Mouse (Mus musculus): ENCODE data around the gene Fxyd7. TPM values are rescaled to one million over a fixed set of nuclear protein-coding genes. Genes with fewer than 3 reads are reported as not detected.

The Fxyd7 gene
- polyA plus RNA-seq, 1 experiment from 2014 or later: 11.5 TPM

DNA sequence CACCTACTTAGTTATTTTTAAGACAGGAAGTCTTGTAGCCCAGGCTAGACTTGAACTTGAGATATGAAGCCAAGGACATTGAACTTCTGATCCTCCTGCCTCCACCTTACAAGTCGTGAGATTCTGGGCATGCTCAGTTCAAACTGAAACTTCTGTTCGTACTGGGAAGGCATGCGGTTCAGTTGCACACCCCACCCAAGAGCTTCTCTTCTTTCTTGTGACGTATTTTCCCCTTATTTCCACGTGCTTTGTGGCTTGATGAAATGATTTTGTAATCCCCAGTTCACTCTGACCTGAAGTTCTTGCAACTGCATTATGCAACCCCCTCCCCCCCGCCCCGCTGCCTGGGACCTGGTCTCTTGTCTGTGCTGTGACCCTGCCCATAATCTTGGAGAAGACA is 19.5 kb downstream of the Fxyd7 start:
- Histone ChIP-seq H3K36me3 (no peaks in the 10 kb centered on the region), H3K27me3 (no peaks in the 10 kb centered on the region), H3K27ac (replicated peaks) (no peak overlapping the region), H3K9me3 (no peaks in the 10 kb centered on the region), H3K9ac (replicated peaks) (no peak overlapping the region), H3K4me2 (replicated peaks) (no peak overlapping the region), H3K4me1 (no peaks in the 10 kb centered on the region), H3K4me3 (no peak overlapping the region)
- ATAC-seq (ENCODE audit: low FRiP score, low read depth): no peak
- 84% methylated on average over 7 of the region's 7 CpGs for WGBS

DNA sequence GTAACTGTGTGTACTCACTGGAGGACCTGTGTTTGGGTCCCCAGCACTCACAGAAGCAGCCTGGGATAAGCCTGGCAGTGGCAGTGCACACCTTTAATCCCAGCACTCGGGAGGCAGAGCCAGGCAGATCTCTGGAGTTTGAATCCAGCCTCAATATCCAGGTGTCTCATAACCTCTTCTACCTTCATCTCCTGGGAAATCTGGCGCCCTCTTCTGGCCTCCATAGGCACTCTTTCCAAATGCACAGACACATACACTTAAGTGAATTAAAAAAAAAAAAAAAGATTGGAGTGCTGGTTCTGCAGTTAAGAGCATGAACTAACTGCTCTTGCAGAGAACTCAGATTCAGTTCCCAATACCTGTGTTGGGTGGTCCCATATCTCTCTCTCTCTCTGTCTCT is 20.6 kb downstream of the Fxyd7 start:
- no peak overlapping the region for H3K27ac ChIP-seq (replicated peaks)
- no peak overlapping the region for H3K9ac ChIP-seq (replicated peaks)
- H3K4me2 ChIP-seq (replicated peaks): no peak overlapping the region
- no peaks in the 10 kb centered on the region for H3K4me1 ChIP-seq
- no peak for ATAC-seq (ENCODE audit: low FRiP score, low read depth)
- 65% methylated on average over 2 of the region's 2 CpGs for WGBS
- no peaks in the 10 kb centered on the region for H3K36me3 ChIP-seq
- no peaks in the 10 kb centered on the region for H3K27me3 ChIP-seq
- H3K9me3 ChIP-seq: no peaks in the 10 kb centered on the region
- H3K4me3 ChIP-seq: no peak overlapping the region

DNA sequence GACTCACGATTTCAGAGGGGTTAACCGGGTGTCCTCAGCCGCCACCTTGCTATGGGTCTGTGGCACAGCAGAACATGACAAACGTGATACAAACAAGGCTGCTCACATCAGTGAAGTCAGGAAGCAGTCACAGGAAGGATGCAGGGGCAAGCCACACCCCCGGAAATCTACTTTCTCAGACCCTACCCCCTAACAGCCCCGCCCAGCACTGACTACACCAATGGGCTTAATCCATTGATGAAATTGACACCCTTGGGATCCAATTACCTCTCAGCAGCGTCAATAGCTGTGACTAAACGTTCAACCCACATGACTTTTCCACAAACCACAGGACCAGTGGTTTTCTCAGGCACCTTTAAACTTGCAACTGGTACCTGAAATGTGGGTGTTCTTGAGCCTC is 22.7 kb downstream of the Fxyd7 start:
- no peak for ATAC-seq (ENCODE audit: low FRiP score, low read depth)
- 75% methylated on average over 8 of the region's 8 CpGs for WGBS

DNA sequence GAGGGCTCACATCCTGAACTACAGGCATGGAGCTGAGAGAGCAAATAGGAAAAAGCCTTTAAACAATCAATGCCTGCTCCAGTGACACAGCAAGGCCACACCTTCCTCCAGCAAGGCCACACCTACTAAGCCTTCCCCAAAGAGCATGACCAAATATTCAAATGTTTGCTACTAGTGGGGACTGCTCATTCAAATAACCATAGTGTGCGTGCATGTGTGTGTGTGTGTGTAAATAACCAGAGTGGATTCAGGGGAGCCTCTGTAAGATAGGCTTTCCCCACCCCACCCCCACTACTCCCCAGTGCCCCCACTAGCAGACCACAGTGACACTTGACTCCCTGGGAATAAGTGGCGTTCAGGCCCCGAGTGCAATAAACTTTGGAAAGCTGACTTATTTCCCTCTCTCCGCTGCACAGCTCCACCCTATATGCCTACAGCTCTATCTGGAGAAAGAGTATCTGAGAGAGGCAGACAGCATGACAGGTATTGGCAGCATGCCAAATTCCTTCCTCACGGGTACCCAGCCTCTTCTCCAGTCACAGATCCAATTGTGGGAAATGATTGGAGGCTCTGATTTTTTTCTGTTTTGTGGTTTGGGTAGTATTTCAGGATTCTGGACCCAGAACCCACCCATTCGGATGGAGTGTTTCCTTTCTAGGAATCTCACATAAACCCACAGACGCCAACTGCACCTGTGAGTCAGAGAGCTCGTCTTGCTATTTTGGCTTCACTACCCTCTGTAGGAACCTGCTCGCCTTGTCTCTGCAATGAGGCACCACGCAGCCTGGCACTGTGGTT is 34.0 kb downstream of the Fxyd7 start:
- WGBS: 66% methylated on average over 10 of the region's 10 CpGs
- no peak for ATAC-seq (ENCODE audit: low FRiP score, low read depth)

More for the DNA sequence above, 22.7 kb downstream of the Fxyd7 start:
- Histone ChIP-seq H3K27me3 (no peaks in the 10 kb centered on the region), H3K9ac (replicated peaks) (no peak overlapping the region), H3K36me3 (no peaks in the 10 kb centered on the region), H3K4me1 (no peaks in the 10 kb centered on the region), H3K4me2 (replicated peaks) (no peak overlapping the region), H3K9me3 (no peaks in the 10 kb centered on the region), H3K4me3 (no peak overlapping the region), H3K27ac (replicated peaks) (no peak overlapping the region)

DNA sequence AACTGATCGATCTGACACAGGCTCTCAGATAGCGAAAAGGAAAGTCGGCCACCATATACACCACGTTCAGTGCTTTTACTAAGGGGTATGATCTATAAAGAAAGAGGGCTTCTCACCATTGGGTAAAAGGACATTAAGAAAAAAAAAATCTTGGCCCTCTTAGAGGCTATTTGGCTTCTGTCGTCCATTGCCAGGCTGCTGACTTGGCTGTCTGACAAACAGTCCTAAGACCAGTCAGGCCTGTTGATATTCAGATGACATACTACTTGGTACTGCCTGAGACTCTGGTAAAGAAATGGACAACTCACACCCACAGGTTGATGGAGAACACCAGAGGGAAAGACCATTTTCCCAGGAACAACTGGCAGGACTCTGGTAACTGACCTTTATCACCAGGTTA is 38.3 kb downstream of the Fxyd7 start:
- Histone ChIP-seq H3K27ac (replicated peaks) (no peak overlapping the region), H3K4me2 (replicated peaks) (no peak overlapping the region), H3K36me3 (no peaks in the 10 kb centered on the region), H3K27me3 (no peaks in the 10 kb centered on the region), H3K4me3 (no peak overlapping the region), H3K9ac (replicated peaks) (no peak overlapping the region), H3K9me3 (no peaks in the 10 kb centered on the region), H3K4me1 (peaks cover 9% of the 10 kb centered on the region; the same call in 1 of the 2 replicates)
- WGBS: 86% methylated on average over 5 of the region's 5 CpGs
- no peak for ATAC-seq (ENCODE audit: low FRiP score, low read depth)

More for the DNA sequence above, 34.0 kb downstream of the Fxyd7 start:
- Histone ChIP-seq H3K4me3 (no peak overlapping the region), H3K9me3 (no peaks in the 10 kb centered on the region), H3K4me2 (replicated peaks) (no peak overlapping the region), H3K9ac (replicated peaks) (no peak overlapping the region), H3K27me3 (no peaks in the 10 kb centered on the region), H3K4me1 (peaks cover 9% of the 10 kb centered on the region; the same call in 1 of the 2 replicates), H3K27ac (replicated peaks) (no peak overlapping the region), H3K36me3 (no peaks in the 10 kb centered on the region)

DNA sequence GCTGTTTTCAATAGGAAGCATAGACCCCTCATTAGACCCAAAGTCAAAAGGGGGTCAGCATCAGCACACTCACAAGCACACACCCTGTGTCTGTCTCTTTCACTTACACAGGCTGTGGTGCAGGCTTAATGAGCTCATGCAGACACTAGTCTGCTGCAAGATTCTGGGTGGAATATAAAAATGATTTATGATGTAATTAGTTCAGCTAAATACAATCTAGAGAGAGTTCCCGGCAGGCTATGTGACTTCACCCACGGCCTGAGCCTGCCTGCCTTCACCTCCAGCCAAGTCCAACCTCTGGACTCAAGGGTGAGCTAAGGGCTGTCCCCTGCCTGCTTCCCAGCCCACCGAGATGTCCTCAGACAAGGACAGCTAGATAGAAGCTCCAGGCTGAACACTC is 42.4 kb downstream of the Fxyd7 start:
- Histone ChIP-seq H3K4me1 (no peaks in the 10 kb centered on the region), H3K36me3 (no peaks in the 10 kb centered on the region), H3K9ac (replicated peaks) (no peak overlapping the region), H3K27ac (replicated peaks) (no peak overlapping the region), H3K9me3 (no peaks in the 10 kb centered on the region), H3K27me3 (no peaks in the 10 kb centered on the region), H3K4me3 (no peak overlapping the region), H3K4me2 (replicated peaks) (no peak overlapping the region)
- ATAC-seq (ENCODE audit: low FRiP score, low read depth): no peak
- 84% methylated on average over 3 of the region's 3 CpGs for WGBS

DNA sequence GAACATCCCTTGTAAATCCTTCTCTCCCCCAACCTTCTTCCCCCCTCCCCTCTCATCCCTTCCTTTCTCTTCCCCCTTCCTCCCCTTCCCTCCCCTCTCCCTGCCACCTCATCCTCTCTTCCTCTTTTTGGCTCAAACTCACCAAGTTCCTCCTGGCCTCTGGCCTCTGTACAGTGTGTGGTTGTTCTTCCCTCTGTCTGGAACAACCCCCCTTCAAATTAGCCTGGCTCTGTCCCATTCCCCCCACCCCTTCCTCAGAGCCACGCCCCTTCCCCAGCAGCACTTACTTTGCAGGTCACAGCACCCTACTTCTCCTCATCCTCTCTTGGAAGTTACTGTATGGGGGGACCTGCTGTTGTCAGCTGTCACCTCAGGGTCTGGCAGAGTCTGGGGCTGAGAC is 43.1 kb downstream of the Fxyd7 start:
- no peaks in the 10 kb centered on the region for H3K36me3 ChIP-seq
- H3K9me3 ChIP-seq: no peaks in the 10 kb centered on the region
- 55% methylated on average over 1 of the region's 1 CpGs for WGBS
- H3K4me3 ChIP-seq: no peak overlapping the region
- H3K27ac ChIP-seq (replicated peaks): no peak overlapping the region
- no peak for ATAC-seq (ENCODE audit: low FRiP score, low read depth)
- no peak overlapping the region for H3K9ac ChIP-seq (replicated peaks)
- H3K4me1 ChIP-seq: no peaks in the 10 kb centered on the region
- no peak overlapping the region for H3K4me2 ChIP-seq (replicated peaks)
- no peaks in the 10 kb centered on the region for H3K27me3 ChIP-seq

DNA sequence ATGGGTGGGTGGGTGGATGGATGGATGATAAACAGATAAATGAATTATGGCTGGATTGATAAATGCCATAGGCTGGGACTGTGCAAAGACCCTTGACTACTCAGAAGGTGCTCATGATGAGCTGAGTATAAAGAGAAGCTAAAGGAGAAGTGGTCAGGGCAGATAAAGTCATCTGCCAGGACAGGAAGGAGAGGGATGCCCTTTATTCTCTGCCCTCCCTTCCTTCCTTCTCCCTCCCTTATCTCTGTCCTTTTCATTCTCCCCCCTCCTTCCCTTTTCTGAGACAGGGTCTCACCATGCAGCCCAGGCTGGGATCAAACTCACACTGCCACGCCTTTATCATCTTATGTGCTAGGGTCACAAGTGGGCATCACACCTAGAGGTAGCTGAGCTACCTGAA is 43.5 kb downstream of the Fxyd7 start:
- no peak for ATAC-seq (ENCODE audit: low FRiP score, low read depth)
- Histone ChIP-seq H3K4me2 (replicated peaks) (no peak overlapping the region), H3K9ac (replicated peaks) (no peak overlapping the region), H3K27ac (replicated peaks) (no peak overlapping the region), H3K36me3 (no peaks in the 10 kb centered on the region), H3K9me3 (no peaks in the 10 kb centered on the region), H3K4me3 (no peak overlapping the region), H3K27me3 (no peaks in the 10 kb centered on the region), H3K4me1 (no peaks in the 10 kb centered on the region)
- 100% methylated on average over 1 of the region's 1 CpGs for WGBS

DNA sequence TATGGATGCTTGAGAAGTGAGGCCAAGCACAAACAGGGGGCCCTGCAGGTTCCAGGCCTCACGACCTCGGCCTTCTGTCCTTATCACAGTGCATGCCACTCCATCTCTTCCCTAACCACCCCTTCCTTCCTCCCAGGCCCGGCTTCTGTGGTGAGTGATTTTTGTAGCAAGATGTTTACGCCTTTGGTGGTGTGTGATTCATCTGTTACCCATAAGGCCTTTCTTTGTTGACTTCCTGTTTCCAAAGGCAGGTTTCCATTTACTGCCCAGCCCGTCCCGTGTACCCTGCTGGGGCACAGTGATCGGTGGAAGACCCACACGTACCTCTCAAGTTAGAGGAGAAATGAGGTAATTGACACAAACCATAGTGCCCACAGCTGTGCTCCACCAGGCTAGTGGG is 48.6 kb downstream of the Fxyd7 start:
- ATAC-seq (ENCODE audit: low FRiP score, low read depth): no peak
- H3K27ac ChIP-seq (replicated peaks): no peak overlapping the region
- no peak overlapping the region for H3K9ac ChIP-seq (replicated peaks)
- H3K9me3 ChIP-seq: no peaks in the 10 kb centered on the region
- no peaks in the 10 kb centered on the region for H3K27me3 ChIP-seq
- H3K4me2 ChIP-seq (replicated peaks): no peak overlapping the region
- no peaks in the 10 kb centered on the region for H3K4me1 ChIP-seq
- WGBS: 82% methylated on average over 8 of the region's 8 CpGs
- H3K36me3 ChIP-seq: no peaks in the 10 kb centered on the region
- H3K4me3 ChIP-seq: no peak overlapping the region

DNA sequence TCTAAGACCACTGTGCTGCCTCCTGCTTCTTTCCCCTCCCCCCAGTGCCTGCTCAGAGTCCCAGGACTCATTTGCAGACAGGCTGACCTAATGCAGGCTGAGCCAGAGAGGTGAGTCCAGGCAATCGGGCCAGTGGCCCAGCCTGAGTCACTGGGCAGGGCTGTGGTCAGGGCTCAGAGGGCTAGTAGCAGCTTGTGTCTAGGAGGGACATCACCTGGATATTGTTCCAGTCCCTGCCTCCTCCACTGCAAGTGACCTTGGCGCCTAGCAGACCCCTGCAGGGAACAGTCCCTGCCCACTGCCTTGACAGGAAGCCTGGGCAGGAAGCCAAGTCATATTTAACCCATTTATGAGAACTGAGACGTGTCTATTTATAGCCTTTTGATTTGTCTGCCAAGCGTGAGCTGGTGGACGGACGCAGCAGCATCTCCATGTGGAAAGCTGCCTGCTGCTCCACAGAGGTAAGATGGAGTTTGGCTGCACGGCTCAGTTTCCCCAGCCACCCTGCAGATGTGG is 50.7 kb downstream of the Fxyd7 start:
- no peaks in the 10 kb centered on the region for H3K4me1 ChIP-seq
- peaks cover 9% of the 10 kb centered on the region; the same call in 1 of the 2 replicates for H3K9me3 ChIP-seq
- no peak for ATAC-seq (ENCODE audit: low FRiP score, low read depth)
- H3K4me3 ChIP-seq: no peak overlapping the region
- WGBS: 64% methylated on average over 7 of the region's 7 CpGs
- no peak overlapping the region for H3K27ac ChIP-seq (replicated peaks)
- H3K36me3 ChIP-seq: no peaks in the 10 kb centered on the region
- H3K9ac ChIP-seq (replicated peaks): no peak overlapping the region
- H3K27me3 ChIP-seq: no peaks in the 10 kb centered on the region
- H3K4me2 ChIP-seq (replicated peaks): no peak overlapping the region

DNA sequence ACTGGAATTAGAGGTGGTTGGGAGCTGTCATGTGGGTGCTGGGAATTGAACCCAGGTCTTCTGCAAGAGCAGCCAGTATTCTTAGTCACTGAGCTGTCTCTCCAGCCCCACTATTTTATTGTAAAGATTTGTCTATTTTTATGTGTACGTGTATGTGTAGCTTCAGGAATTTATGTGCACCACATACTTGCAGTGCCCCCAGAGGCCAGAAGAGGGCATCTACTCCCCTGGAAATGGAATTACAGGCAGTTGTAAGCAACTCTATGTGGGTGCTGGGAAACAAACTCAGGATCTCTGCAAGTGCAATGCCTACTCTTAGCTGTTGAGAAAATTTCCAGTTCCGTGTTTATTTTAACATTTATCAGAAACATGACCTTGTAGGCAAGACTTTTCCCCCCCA is 54.8 kb downstream of the Fxyd7 start:
- H3K9me3 ChIP-seq: peaks cover 9% of the 10 kb centered on the region; the same call in 1 of the 2 replicates
- H3K4me1 ChIP-seq: no peaks in the 10 kb centered on the region
- H3K4me2 ChIP-seq (replicated peaks): no peak overlapping the region
- no peak overlapping the region for H3K9ac ChIP-seq (replicated peaks)
- no peaks in the 10 kb centered on the region for H3K27me3 ChIP-seq
- WGBS: 92% methylated on average over 2 of the region's 2 CpGs
- ATAC-seq (ENCODE audit: low FRiP score, low read depth): no peak
- H3K4me3 ChIP-seq: no peak overlapping the region
- no peak overlapping the region for H3K27ac ChIP-seq (replicated peaks)
- no peaks in the 10 kb centered on the region for H3K36me3 ChIP-seq

DNA sequence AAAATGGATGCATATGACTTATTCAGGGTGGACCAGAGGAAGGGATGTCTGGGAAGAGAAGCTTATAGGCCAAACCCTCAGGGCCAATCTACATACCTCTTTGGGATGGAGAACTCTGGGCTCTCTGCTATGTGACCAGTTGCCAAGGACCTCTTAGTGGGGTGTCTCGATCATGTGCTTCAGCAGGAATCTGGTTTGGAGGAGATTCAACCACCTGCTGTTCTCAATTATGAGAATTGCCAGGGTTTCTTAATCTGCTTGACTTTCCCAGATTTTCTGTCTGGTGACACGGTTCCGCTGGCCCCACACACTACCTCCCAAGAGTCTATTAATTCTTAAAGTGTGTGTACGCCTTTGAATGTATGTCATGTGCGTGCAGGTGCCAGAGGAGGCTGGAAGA is 57.3 kb downstream of the Fxyd7 start:
- Histone ChIP-seq H3K36me3 (no peaks in the 10 kb centered on the region), H3K9ac (replicated peaks) (no peak overlapping the region), H3K27ac (replicated peaks) (no peak overlapping the region), H3K27me3 (no peaks in the 10 kb centered on the region), H3K9me3 (peaks cover 9% of the 10 kb centered on the region; the same call in 1 of the 2 replicates), H3K4me1 (no peaks in the 10 kb centered on the region), H3K4me2 (replicated peaks) (no peak overlapping the region), H3K4me3 (no peak overlapping the region)
- ATAC-seq (ENCODE audit: low FRiP score, low read depth): no peak
- 82% methylated on average over 5 of the region's 5 CpGs for WGBS
